Mouse (Mus musculus): ENCODE data around the gene Wnk4. TPM values are rescaled to one million over a fixed set of nuclear protein-coding genes. Genes with fewer than 3 reads are reported as not detected.
A peak's percentile ranks its signal among the peaks of the same experiment; 100 is the strongest.

Wnk4 gene
- total RNA-seq, 2 experiments from 2014 or later: 4.1 to 4.6 TPM

DNA sequence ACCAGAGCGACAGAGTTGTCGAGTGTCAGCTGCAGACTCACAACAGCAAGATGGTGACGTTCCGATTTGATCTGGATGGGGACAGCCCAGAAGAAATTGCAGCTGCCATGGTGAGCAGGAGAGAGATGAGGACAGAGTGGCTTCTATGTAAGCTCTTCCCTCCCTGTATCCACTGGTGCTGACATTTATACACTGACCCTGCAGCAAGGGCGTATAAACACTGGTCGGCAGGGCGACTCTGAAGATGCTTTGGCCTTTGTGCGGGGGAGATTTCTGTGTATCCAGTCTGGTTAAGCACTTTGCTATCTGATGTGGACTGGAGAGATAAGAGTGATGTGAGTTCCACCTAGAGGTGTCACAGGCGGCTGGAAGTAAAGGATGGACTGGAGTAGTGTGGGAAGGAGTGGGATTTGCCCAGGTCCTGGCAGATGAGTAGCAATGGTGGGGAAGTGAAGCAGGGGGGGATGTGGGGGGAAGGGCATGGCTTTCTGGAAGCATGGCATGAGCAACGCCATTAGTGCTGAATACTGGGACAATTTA lies 9.3 kb downstream of the Wnk4 start:
- no peak for DNase-seq (ENCODE audit: low spot score in 2 of 2)

DNA sequence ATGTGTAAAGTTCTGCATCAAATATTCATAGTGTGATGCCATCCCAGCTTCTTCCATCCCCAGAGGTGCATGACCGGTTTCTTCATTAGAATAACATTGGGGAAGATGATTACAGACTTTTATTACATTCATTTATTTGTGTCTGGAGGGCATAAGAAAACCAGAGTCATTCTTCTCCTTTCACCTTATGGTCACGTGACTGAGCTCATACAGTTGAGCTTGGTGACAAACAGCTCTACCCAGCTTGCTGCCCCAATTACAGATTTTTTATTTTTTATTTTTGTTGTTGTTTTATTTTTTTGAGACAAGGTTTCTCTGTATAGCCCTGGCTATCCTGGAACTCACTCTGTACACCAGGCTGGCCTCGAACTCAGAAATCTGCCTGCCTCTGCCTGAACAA lies 12.1 kb downstream of the Wnk4 start:
- no peak for DNase-seq (ENCODE audit: low spot score in 2 of 2)

DNA sequence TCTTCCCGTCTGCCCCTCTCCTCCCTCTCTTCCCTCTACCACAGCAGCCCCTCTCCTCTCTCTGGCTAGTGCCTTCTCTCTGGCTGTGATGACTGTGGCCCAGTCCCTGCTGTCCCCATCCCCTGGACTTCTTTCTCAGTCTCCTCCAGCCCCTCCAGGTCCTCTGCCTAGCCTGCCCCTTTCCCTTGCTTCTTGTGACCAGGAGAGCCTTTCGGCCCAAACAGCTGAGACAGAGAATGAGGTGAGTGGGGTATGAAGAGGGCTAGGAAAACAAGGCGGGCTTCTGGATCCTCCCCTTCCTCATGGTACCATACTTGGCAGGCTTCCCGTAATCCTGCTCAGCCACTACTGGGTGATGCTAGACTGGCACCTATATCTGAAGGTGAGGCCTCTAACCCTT lies 14.9 kb downstream of the Wnk4 start:
- no peak for DNase-seq (ENCODE audit: low spot score in 2 of 2)

DNA sequence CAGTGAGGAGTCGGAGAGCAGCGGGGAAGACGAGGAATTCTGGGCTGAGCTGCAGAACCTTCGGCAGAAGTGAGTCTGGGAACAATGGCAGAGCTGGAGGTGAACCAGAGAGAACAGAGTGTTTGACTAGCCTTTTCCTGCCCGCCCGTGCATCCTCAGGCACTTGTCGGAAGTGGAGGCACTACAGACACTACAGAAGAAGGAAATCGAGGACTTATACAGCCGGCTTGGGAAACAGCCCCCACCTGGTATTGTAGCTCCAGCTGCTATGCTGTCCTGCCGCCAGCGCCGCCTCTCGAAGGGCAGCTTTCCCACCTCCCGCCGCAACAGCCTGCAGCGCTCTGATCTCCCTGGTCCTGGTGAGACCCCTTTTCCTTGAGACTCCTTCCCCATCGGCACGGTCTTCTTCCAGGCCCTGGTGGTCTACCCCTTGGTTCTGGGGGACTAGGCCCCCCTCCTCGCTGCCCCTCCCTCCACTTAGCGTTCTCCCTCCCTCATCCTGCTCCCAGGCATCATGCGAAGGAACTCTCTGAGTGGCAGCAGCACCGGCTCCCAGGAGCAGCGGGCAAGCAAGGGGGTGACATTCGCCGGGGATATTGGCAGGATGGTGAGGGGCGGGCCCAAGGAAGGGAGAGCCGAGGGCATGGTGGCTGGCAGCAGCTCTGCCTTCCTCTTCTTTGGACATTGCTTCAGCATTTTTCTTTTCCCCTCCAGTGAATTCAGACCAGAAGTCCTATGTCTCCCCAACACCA lies 16.1 kb downstream of the Wnk4 start:
- no peak for DNase-seq (ENCODE audit: low spot score in 2 of 2)

DNA sequence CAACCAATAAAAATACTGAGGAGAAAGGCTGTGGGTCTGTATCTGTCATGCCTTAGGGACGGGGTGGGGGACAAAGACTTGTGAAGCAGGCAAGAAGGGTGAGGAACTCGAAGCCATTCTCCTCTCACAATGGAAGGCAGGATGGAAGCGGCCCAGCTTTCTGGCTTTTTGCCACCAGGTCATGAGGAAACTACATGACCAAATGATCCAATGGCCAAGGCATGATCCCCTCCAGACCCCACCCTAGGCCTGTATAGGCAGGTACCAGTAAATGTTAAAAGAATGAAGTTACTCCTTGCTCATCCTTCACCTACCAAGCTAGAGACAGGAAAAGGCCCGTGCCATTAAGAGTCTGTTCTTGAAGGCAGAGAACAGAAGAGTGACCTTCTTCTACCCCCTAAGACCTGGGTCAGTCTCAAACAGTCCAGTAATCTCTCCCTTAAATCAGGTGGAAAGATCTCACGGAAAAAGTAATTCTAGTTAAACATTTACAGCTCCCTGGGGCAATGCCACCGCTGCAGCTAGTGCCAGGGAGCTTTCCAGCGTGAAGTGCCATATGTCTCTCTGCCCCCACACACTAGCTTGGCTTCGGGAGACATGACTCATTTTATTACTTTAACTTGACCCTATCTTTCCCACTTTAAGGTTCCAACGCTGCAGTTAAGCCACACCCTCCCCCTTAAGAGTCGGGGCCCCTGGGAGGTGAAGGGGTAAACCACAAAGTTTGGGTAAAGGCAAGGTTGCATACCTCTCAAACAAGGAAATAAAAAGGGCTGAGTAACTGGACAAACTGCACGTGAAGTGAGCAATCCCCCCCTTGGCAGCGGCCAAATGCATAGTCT lies 17.2 kb downstream of the Wnk4 start:
- DNase-seq (ENCODE audit: low spot score in 2 of 2): no peak

DNA sequence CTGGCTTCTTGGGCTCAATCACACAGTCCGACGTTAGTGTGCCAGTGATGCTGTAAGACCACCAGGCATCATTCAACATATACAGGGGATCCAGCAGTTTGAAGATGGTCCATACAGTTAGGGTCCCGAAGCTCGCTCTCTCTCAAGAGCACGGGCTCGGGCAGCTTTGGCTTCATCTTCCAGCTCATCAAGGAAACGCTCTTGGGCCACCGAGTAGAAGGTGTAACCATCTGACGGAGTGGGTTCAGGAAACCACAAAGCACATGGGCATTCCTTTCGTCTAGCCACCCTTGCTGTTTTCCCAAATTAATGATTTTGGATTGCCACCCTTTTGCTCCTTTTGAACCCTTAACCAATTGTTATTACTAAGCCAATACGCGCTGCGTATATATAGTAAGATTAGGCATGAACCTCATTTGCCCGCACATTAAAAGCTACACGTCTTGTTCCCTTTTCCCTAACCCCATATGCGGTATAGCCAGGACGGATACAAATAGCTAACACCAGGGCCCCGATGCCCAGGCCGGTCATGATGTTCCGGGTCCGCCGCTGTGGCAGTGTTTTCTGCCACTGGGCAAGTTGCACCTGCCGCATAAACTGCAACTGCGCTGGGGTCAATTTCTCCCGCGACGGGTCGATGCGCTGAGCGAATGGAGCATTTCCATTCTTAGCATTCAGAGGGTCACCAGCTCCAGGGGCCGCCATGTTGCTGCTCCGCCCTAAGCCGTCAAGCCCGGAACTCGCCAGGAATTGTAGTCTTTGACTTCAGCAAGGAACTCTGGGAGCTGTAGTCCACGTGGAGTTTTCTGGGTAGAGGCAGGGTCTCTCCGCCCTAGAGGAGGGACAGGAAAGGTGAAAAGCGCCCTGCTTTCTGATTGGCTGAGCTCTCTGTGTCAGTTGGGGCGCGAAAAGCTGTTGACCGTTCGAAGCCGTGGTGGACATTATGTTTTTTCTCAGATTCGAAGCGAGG lies 18.1 kb downstream of the Wnk4 start, which contains the start of the genes Cntd1 and Coa3:
Cntd1 (plus strand) TSS at position 790 of the 970 bp plus-strand sequence.
Coa3 (minus strand) TSS at position 892 of the 970 bp plus-strand sequence.
- DNase-seq (ENCODE audit: low spot score in 2 of 2): peak; percentile 64 to 71

DNA sequence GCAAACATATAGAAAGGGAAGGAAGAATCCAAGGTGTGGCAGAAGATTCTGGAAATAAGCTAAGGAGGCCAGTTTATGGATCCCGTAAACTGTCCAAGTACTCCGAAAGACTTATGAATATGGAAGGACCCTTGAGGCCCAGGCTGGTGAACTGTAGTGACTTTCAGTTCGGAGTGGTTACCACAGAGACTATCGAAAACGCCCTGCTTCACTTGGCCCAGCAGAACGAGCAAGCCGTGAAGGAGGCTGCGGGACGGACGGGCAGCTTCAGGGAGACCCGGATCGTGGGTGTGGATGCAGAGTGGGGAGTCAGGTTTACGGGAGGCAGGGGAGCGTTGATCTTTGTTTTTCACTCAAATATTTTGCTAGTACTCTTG lies 18.8 kb downstream of the Wnk4 start:
- no peak for DNase-seq (ENCODE audit: low spot score in 2 of 2)

DNA sequence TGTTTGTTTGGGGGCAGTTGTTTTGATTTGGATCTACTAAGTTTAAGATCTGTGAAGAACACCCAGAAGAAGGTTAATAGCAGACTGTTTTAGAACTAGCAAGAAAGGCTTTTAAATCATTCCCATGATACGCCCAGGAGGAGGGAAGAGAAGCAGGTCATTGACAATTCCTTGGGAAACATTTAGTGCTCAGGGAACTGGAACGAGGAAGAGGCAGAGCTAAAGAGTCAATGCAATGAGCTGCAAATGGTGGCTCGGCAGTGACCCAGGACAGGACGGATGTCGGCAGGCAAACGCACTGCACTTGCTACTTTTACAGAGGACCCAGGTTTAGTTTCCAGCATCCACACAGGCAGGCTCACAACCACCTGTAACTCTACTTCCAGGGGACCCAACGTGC lies 20.5 kb downstream of the Wnk4 start:
- DNase-seq (ENCODE audit: low spot score in 2 of 2): no peak

DNA sequence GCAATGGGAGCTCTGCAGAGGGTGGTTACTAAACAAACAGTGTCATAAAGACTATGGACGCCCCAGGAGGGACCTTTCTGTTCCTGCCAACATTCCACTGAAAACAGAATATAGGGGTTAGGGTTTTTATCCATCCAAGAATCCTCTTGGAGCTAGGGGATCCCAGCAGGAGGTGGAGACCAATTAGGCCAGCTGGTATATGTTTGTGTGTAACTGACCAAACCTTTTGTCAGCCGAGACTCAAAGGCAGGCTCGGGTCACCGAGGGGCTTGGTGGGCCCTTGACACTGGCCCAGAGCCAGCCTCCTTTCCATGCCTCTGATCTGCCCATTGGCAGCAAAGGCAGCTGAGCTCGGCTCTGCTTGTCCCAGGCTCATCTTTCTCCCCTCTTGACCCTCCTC lies 22.5 kb downstream of the Wnk4 start:
- DNase-seq (ENCODE audit: low spot score in 2 of 2): no peak

DNA sequence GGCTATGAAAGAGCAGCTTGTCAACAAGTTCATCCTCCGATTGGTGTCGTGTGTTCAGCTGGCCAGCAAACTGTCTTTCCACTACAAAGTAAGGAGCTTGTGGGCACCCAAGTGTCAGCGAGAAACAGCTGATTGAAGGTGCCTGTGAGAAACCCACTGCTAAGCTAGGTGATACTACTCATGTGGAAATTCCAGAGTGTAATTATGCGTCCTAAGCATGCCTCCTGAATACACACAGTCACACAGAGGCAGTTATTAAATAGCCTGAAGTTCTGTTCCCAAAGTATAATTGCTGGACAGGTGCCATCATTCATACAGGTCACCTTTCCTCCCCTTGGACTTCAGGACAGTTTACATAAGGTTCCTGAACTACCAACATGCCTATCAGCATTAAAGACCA lies 23.4 kb downstream of the Wnk4 start:
- no peak for DNase-seq (ENCODE audit: low spot score in 2 of 2)

DNA sequence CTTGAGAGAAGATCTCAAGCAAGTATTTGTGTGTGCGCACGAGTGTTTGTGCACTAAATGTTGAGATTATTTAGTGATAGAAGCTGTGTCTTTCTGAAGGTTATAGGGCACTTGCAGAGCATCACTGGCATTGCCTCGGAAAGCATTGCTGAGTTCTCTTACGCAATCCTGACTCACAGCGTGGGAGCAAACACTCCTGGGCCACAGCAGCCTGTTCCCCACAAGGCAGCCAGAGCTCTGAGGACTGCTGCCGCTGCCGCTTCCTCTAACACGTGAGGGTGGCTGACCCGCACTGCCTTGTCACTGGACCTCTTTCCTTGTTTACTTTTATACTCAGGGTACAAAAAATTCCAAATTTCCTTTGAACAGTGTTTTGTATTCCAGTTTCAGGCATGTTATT lies 26.9 kb downstream of the Wnk4 start:
- DNase-seq (ENCODE audit: low spot score in 2 of 2): peak; percentile 49 to 50

DNA sequence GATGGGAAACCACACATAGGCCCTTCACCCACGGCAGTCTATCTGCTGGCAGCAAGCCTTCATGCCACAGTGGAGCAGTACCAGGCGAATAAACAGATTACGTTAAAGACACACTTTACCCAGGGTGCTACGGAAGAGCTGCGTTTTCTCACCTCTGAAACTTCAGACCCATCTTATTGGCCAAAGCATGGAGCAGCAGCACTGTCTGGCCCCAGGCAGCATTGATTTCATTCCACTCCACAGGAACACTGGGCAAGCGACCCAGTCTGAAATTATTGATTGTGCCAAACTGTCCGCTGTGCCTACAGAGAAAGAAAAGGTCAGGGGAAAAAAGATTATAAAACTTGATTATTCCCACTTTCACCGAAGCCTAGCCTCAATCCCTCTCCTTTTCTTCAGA lies 30.9 kb downstream of the Wnk4 start:
- DNase-seq (ENCODE audit: low spot score in 2 of 2): no peak

DNA sequence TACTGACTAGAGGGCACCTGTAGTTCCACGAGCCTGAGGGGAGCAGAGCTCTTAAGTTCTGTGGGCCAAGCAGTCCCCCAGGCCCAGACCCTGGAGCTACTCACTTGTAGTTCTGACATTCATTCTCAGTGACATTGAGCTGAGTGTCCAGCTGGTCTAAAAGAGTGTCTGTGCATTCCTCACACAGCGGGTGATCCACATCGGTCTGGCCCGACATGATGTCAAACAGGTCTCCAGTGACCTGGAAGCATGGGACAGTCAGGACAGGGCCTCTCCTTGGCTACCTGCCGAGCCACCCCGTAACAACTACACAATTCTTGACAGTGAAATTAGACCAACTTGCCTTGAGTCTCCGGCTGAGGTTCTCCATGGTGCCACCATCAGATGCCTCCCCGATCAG lies 34.8 kb downstream of the Wnk4 start:
- no peak for DNase-seq (ENCODE audit: low spot score in 2 of 2)

DNA sequence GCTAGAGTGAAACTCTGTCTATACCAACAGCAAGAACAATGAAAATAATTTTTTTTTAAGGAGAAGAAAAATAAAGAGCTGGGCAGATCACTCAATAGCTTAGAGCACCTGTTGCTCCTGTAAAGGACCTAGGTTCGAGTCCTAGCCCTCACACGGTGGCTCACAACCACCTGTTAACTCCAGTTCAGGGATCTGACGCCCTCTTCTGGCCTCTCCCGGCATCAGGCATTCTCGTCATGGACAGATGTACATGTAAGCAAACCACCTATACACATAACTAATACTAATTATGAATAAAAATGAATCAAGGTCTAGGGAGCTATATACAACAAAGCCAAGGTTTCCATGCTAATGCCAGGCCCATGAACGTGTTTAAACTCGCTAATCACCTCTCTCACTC lies 40.5 kb downstream of the Wnk4 start:
- DNase-seq (ENCODE audit: low spot score in 2 of 2): no peak

DNA sequence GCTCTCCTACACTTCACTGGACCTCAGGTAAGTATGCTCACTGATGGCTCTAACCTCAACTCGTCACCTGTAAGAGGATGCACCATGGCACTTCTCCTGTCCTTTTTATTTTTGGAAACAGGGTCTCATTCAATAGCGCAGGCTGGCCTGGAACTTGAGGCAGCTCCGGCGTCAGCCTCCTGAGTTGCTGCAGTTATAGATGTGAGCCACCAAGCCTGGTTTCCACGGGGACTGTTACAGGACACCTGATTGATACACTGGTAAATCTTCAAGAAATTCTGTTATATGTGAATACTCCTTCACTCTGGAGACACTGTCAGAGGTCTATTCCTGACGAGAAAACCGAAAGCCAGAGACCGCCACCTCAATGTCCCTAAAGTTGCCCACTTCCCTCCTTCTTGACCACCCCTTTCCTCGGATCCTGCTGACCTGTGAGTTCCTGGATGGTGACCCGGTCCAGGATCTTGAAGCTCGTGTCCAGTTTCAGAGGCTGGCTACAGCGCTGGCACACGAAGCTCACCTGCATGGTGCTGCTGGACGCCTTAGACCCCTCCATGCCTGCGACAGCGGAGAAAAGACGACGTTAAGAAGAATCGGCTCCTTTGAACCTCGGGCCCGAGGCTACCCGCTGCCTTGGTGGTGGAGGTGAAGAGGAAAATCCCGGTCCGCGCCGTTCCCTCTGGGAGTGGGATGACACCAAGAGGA lies 41.1 kb downstream of the Wnk4 start:
- no peak for DNase-seq (ENCODE audit: low spot score in 2 of 2)

DNA sequence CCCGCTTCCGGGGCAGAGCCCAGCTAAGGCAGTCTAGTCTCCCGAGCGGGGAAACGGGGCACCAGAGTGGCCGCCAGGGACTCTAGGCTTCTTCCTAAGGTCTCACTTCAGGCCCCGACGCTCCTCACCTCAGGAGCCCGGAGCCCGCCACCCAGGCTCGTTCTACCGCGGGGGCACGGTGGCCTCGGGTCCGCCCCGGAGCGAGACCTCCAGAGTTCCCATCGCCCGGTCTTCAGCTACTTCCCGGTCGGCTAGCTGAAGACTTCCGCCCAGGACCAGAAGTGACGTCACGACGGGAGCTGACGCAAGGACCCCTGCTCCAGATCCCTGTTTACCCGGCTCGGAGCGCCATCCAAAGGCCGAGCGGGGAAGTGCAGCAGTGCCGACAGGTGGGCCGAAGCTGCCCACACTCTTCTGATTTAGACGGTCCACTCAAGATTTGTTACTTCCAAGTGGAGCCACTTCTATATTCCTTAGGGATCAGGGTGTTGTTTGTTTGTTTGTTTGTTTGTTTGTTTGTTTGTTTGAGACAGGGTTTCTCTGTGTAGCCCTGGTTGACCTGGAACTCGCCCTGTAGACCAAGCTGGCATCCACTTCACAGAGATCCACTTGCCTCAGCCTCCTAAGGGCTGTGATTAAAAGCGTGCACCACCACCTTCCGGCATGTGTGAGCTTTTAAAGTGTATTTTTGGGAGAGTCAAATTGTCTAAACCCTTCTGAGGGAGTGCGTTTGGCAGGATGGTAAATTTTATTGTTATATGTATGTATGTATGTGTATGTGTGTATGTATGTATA lies 41.8 kb downstream of the Wnk4 start, which contains the start of gene Becn1:
Becn1 (minus strand) TSS at position 283 of the 795 bp plus-strand sequence.
- peak; percentile 99 for DNase-seq (ENCODE audit: low spot score in 2 of 2)

DNA sequence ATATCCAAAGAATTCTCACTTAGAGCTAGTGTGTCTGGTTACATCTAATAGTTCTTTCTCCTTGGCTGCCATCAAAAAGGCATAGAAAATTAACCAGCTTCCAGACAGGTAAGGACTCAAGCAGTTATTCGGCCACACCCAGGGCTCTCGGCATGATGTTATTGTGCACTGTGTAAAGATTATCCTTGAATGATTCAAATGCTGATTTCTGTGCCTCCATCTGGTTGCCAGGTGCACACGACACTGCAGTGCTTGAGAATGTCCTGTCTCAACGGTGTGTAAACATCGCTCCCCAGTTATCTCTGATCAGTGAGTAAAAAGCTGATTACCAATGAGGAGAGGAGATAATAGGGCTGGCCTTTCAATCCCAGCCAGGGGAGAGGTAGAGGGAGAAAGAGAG lies 47.4 kb downstream of the Wnk4 start:
- no peak for DNase-seq (ENCODE audit: low spot score in 2 of 2)

DNA sequence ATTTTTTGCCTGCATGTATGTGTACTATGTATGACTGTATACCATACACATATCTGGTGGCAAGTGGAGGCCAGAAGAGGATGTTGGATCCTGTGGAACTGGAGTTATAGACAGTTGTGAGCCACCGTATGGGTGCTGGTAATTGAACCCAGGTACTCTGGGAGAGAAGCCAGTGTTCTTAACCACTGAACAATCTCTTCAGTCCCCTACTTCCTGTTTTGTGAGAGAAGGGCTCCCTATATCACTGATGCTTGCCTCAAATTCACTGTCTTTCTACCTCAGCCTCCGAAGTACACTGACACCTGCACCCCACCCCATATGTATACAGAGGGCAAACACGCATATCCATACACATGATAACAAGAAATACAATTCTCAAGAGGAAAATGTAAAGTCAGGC lies 50.7 kb downstream of the Wnk4 start:
- no peak for DNase-seq (ENCODE audit: low spot score in 2 of 2)

DNA sequence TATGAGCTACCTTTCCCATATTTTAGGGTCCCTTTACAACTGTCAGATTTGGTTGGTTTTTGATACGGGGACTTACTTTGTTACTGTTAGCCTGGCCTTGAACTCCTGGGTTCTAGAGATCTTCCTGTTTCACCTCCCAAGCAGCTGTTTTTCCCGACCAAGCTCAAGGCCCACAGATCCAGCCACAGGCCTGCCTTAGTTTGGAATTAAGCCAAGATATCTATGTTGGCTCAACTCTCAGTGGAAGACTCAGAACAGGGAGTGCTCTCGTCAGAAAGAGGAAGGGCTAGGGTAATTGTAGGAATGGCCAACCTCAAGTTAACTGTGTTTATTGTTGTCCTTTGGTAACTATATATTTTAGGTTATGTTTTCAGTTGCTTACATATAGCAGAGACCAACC lies 51.8 kb downstream of the Wnk4 start:
- no peak for DNase-seq (ENCODE audit: low spot score in 2 of 2)
